Mouse (Mus musculus) adrenal gland, postnatal 25 days (tissue): ENCODE results near the gene Ica1. TPM values are rescaled to one million over a fixed set of nuclear protein-coding genes. Genes with fewer than 3 reads are reported as not detected.

Experiments used
- DNase-seq: peaks from one replicate; pipeline ENCODE4 v3.0.0; 2021; ENCODE audit warnings: mixed read lengths
- total RNA-seq: library from RNA; stranded (reverse); gene quantifications from 2 replicates; pipeline ENCODE4 v1.2.3, GENCODE M21; 2021

Gene Ica1
- total RNA-seq, 1 experiment from 2014 or later: 45.0 TPM

GRCm38 (mm10) chr6:8686678-8687580, 91.4 kb downstream of the Ica1 start:
- no peak for DNase-seq

GRCm38 (mm10) chr6:8683379-8683778, 94.9 kb downstream of the Ica1 start:
- no peak for DNase-seq

- no peak for DNase-seq
Measured at GRCm38 (mm10) chr6:8680931-8681330, 97.4 kb downstream of the Ica1 start.

- no peak for DNase-seq
Measured at GRCm38 (mm10) chr6:8673013-8673412, 105.3 kb downstream of the Ica1 start.

GRCm38 (mm10) chr6:8669343-8669742, 108.9 kb downstream of the Ica1 start:
- DNase-seq: no peak

- DNase-seq: no peak
Measured at GRCm38 (mm10) chr6:8668013-8668811, 110.1 kb downstream of the Ica1 start.

- no peak for DNase-seq
Measured at GRCm38 (mm10) chr6:8665786-8666185, 112.5 kb downstream of the Ica1 start.

- DNase-seq: no peak
Measured at GRCm38 (mm10) chr6:8664956-8665355, 113.3 kb downstream of the Ica1 start.

- DNase-seq: no peak
Measured at GRCm38 (mm10) chr6:8663092-8663740, 115.1 kb downstream of the Ica1 start.

GRCm38 (mm10) chr6:8661404-8661803, 116.9 kb downstream of the Ica1 start:
- no peak for DNase-seq

- no peak for DNase-seq
Measured at GRCm38 (mm10) chr6:8660076-8660475, 118.2 kb downstream of the Ica1 start.

GRCm38 (mm10) chr6:8659194-8659959, 118.9 kb downstream of the Ica1 start:
- DNase-seq: no peak

GRCm38 (mm10) chr6:8658431-8658830, 119.9 kb downstream of the Ica1 start:
- DNase-seq: no peak

GRCm38 (mm10) chr6:8657459-8657858, 120.8 kb downstream of the Ica1 start:
- DNase-seq: no peak

GRCm38 (mm10) chr6:8655454-8655853, 122.8 kb downstream of the Ica1 start:
- DNase-seq: no peak

GRCm38 (mm10) chr6:8650413-8650812, 127.9 kb downstream of the Ica1 start:
- DNase-seq: no peak

GRCm38 (mm10) chr6:8649295-8649865, 128.9 kb downstream of the Ica1 start:
- no peak for DNase-seq

- DNase-seq: no peak
Measured at GRCm38 (mm10) chr6:8648185-8648901, 129.9 kb downstream of the Ica1 start.

GRCm38 (mm10) chr6:8647513-8648184, 130.6 kb downstream of the Ica1 start:
- DNase-seq: no peak

- no peak for DNase-seq
Measured at GRCm38 (mm10) chr6:8645708-8646107, 132.6 kb downstream of the Ica1 start.
